Comparison of ENCODE assay signal across 15 mouse cellular contexts in the genomic region with DNA sequence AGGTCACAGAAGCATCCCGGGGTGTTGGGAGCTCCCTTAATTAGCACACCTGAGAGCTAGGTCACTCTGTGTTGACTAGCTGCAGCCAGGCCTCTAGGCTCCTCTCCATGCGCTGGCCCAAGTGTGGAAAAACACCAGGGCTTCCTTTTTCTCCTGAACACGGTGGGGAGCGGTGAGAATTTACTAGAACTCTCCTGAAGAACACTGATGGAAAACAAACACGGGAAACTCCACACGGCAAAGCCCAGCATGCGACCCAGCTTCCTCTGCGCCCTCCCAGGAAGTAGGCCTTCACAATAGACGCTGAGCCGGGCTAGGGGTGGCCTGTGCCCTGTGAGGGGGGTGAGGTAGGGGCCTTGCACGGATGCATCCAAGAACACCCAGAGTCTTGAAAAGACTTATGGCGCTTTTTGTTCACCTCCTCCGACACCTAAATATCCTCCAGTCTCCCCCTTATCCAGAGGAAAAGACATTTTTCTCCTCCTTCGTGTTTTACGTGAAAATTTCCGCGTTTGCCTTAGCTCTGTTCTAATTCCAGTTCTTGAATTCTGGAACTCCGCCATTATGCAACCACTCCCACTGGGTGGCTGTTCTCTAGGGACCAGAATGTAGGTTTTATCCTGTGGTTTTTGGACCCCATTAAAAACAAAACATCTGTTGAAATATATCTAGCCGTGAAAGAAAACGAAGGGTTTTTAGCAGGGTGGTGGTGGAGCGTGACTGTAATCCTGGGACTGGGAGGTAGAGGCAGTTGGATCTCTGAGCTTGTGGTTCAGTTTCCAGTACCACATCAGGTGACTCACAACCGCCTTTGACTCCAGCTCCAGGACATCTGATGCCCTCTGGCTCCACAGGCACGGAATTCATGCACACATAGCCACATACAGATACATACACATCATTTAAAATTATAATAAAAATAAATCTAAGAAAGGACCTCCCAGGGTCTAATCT. TPM values are rescaled to one million over a fixed set of nuclear protein-coding genes. Genes with fewer than 3 reads are reported as not detected.
DNase-seq lines count a peak whose midpoint lies in the region; ATAC-seq and TF ChIP-seq lines count a peak whose summit lies in the region.
"Had no signal": no experiment of that assay in that cellular context is flagged by ENCODE, and none has a peak within 500 bp of the region (broad histone marks: within the 10 kb centered on the region; RNA-seq: fewer than 3 reads in every experiment).

No protein-coding gene starts in this region.

- TF ChIP-seq CTCF in layer of hippocampus, adult 2 months (conservative IDR thresholded peaks at IDR 0.05), result no peak
- no peak for TF ChIP-seq CTCF in hindbrain, postnatal 0 days (IDR thresholded peaks at IDR 0.05; ENCODE audit: low read depth)

- H3K27ac ChIP-seq in layer of hippocampus, adult 2 months, result peak overlapping the region; percentile 16; the same call in 1 of the 2 replicates
- H3K27ac ChIP-seq in embryonic facial prominence, embryonic 14.5 days (replicated peaks; ENCODE audit: low read depth, low read length), result no peak overlapping the region
- H3K27ac ChIP-seq in hindbrain, postnatal 0 days, result no peak overlapping the region
- H3K27ac ChIP-seq: hindbrain, embryonic 15.5 days had no signal

- no peak for DNase-seq in frontal cortex, postnatal 10 days (ENCODE audit: low spot score in 2 of 2)
- DNase-seq in layer of hippocampus, adult 2 months (ENCODE audit: low spot score in 2 of 2), result no peak
- DNase-seq in layer of hippocampus, postnatal 25 days (ENCODE audit: extremely low spot score in 1 of 2, low spot score in 1 of 2), result no peak
- peak; percentile 10 for DNase-seq in embryonic facial prominence, embryonic 14.5 days (ENCODE audit: low spot score)
- DNase-seq in heart, postnatal 36 days, result peak; percentile 30 to 32
- DNase-seq in lung, postnatal 10 days, result no peak
- DNase-seq in hindbrain, postnatal 0 days (ENCODE audit: low spot score), result no peak
- DNase-seq: thymus, adult 2 months had no signal

- no peak overlapping the region for H3K4me3 ChIP-seq in layer of hippocampus, adult 2 months
- no peak overlapping the region for H3K4me3 ChIP-seq in embryonic facial prominence, embryonic 14.5 days (ENCODE audit: low read depth, low read length)
- H3K4me3 ChIP-seq in hindbrain, postnatal 0 days (ENCODE audit: low read length), result no peak overlapping the region
- H3K4me3 ChIP-seq: erythroblast, embryonic 14.5 days; hindbrain, embryonic 15.5 days; liver, embryonic 12.5 days; megakaryocyte, embryonic 14.5 days had no signal

- intact Hi-C loops in heart, postnatal 36 days (cut with DNase I), result no loop called here

- H3K27me3 ChIP-seq in embryonic facial prominence, embryonic 14.5 days (replicated peaks; ENCODE audit: control insufficient read depth, insufficient read depth, low read length), result no peaks in the 10 kb centered on the region
- no peaks in the 10 kb centered on the region for H3K27me3 ChIP-seq in hindbrain, postnatal 0 days (ENCODE audit: insufficient read depth, low read length)
- H3K27me3 ChIP-seq: hindbrain, embryonic 15.5 days; liver, embryonic 12.5 days had no signal

- peak; percentile 31; the same call in 1 of the 2 replicates for ATAC-seq in frontal cortex, adult (ENCODE audit: low TSS enrichment)
- ATAC-seq in embryonic facial prominence, embryonic 14.5 days (ENCODE audit: low read depth), result no peak
- no peak for ATAC-seq in hindbrain, postnatal 0 days
- ATAC-seq: forebrain, embryonic 16.5 days; liver, embryonic 12.5 days had no signal

- no peaks in the 10 kb centered on the region for H3K36me3 ChIP-seq in embryonic facial prominence, embryonic 14.5 days (ENCODE audit: control insufficient read depth, insufficient read depth, low read length)
- no peaks in the 10 kb centered on the region for H3K36me3 ChIP-seq in hindbrain, postnatal 0 days (ENCODE audit: insufficient read depth, low read length)
- H3K36me3 ChIP-seq: G1E; hindbrain, embryonic 15.5 days; liver, embryonic 12.5 days had no signal

- H3K4me2 ChIP-seq in embryonic facial prominence, embryonic 14.5 days (ENCODE audit: low read depth, low read length), result no peak overlapping the region
- no peak overlapping the region for H3K4me2 ChIP-seq in hindbrain, postnatal 0 days (ENCODE audit: low read depth, low read length)
- H3K4me2 ChIP-seq: hindbrain, embryonic 15.5 days; liver, embryonic 12.5 days had no signal

- H3K9me3 ChIP-seq in embryonic facial prominence, embryonic 14.5 days (ENCODE audit: control insufficient read depth, low read length), result no peaks in the 10 kb centered on the region
- no peaks in the 10 kb centered on the region for H3K9me3 ChIP-seq in hindbrain, postnatal 0 days (ENCODE audit: low read length)
- H3K9me3 ChIP-seq: G1E; hindbrain, embryonic 15.5 days; liver, embryonic 12.5 days; megakaryocyte, embryonic 14.5 days had no signal

- WGBS in embryonic facial prominence, embryonic 14.5 days, result 45% methylated on average over 23 of the region's 23 CpGs
- 48% methylated on average over 23 of the region's 23 CpGs for WGBS in hindbrain, postnatal 0 days

- no peak overlapping the region for H3K9ac ChIP-seq in embryonic facial prominence, embryonic 14.5 days (ENCODE audit: low read depth, low read length)
- no peak overlapping the region for H3K9ac ChIP-seq in hindbrain, postnatal 0 days (replicated peaks; ENCODE audit: low read length)
- H3K9ac ChIP-seq: hindbrain, embryonic 15.5 days; liver, embryonic 12.5 days had no signal

- H3K4me1 ChIP-seq in embryonic facial prominence, embryonic 14.5 days (ENCODE audit: control insufficient read depth, insufficient read depth, low read length), result peaks cover 6% of the 10 kb centered on the region; the same call in 1 of the 2 replicates
- H3K4me1 ChIP-seq in hindbrain, postnatal 0 days (ENCODE audit: insufficient read depth, low read length), result no peaks in the 10 kb centered on the region
- H3K4me1 ChIP-seq: hindbrain, embryonic 15.5 days; liver, embryonic 12.5 days; megakaryocyte, embryonic 14.5 days had no signal

RNA-seq across cellular contexts. Expression of a gene that starts 21.5 kb away (rescaled TPM):
- total RNA-seq in layer of hippocampus, adult 2 months (2021), result 10 to 100 TPM; 10.0 to 11.8 TPM
- total RNA-seq in layer of hippocampus, postnatal 25 days (2021), result 10 to 100 TPM in 1 of 2 experiments, 1 to 10 TPM in 1; 9.6 to 13.5 TPM
- polyA plus RNA-seq in embryonic facial prominence, embryonic 14.5 days (2014; fragmentation: Nextera tagmentation; extraction: Ambion mirVana), result 3.1 and 3.7 TPM in 2 replicates
- 10 to 100 TPM; 16.4 to 20.3 TPM for total RNA-seq in heart, postnatal 36 days (2021)
- total RNA-seq in hindbrain, postnatal 0 days (2014; rRNA removed), result 13.2 and 16.9 TPM in 2 replicates
- polyA plus RNA-seq in hindbrain, postnatal 0 days (2015; fragmentation: Nextera tagmentation; extraction: Ambion mirVana), result 2.9 and 3.4 TPM in 2 replicates

Comparison
In these comparisons a context has a peak if more than half of its experiments do, and no peak if none do; other contexts are left out.
1. DNase-seq: peak in embryonic facial prominence, embryonic 14.5 days (single experiment) and heart, postnatal 36 days (2 of 2); none in frontal cortex, postnatal 10 days (0 of 2), layer of hippocampus, adult 2 months (0 of 2), layer of hippocampus, postnatal 25 days (0 of 2), lung, postnatal 10 days (single experiment) and hindbrain, postnatal 0 days (single experiment).